Mouse (Mus musculus) megakaryocyte, embryonic 14.5 days (primary cell): ENCODE results near the gene Bcl3.

Experiments used
- FLI1 ChIP-seq: IDR thresholded peaks from 2 replicates; pipeline ENCODE4 v1.6.1; 2012; ENCODE audit warnings: low read length, inconsistent platforms, mixed read lengths
- GATA1 ChIP-seq: IDR thresholded peaks from 3 replicates; pipeline ENCODE4 v1.6.1; 2012; ENCODE audit warnings: mixed read lengths, low read length, inconsistent platforms, borderline replicate concordance

DNA sequence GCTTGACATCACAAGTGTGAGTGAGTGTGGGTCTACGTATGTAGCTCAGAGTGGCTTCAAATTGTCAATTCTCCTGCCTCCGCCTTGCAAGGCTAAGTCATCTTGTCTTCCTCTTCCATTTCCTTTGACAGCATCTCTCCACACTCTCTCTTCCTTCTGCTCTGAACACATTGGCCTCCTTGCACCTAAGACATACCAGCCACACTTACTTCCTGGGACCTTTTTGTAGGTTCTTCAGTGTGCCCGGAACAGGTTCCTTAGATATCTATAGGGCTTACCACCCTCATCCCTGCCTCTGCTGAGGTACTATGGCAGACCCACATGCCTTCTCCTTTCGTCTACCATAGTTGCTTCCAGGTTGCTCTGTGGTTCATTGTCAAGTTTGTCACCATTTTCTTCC, 9.4 kb downstream of the Bcl3 start:
- no peak for TF ChIP-seq GATA1
- TF ChIP-seq FLI1 = no peak
